Mouse (Mus musculus) MEL (cell line): ENCODE data around the gene Pah. TPM values are rescaled to one million over a fixed set of nuclear protein-coding genes. Genes with fewer than 3 reads are reported as not detected.

Source experiments
- DNase-seq: peaks from one replicate; pipeline ENCODE4 v3.0.0; 2011; ENCODE audit warnings: low read depth, low spot score
- H3K27ac ChIP-seq: 2 replicates; pipeline ENCODE4 v1.5.1; 2012; ENCODE audit warnings: low read depth, mild to moderate bottlenecking, control low read depth, low read length, moderate library complexity; ENCODE audit not compliant: control insufficient read depth
- H3K27me3 ChIP-seq, 2 experiments: fragments of 150-350 bp in 1 of 2; sonication (generic) in 1 of 2; 2 replicates each; pipeline ENCODE4 v1.6.1; 2012; ENCODE audit warnings: low read length in 2 of 2, mild to moderate bottlenecking in 2 of 2, improper control_type of control experiment in 1 of 2, moderate library complexity in 1 of 2; ENCODE audit not compliant: insufficient read depth in 2 of 2, control insufficient read depth in 1 of 2
- H3K36me3 ChIP-seq, 2 experiments: 2 replicates each; pipeline ENCODE4 v1.6.1; 2012 to 2014; ENCODE audit warnings: low read length in 2 of 2, improper control_type of control experiment in 1 of 2, inconsistent platforms in 1 of 2, mild to moderate bottlenecking in 1 of 2; ENCODE audit not compliant: insufficient read depth in 2 of 2, control insufficient read depth in 1 of 2
- H3K4me1 ChIP-seq, 2 experiments: fragments of 150-350 bp in 1 of 2; sonication (generic) in 1 of 2; 2 replicates each; pipeline ENCODE4 v1.6.1; 2012; ENCODE audit warnings: low read length in 2 of 2, improper control_type of control experiment in 1 of 2, mild to moderate bottlenecking in 1 of 2; ENCODE audit not compliant: insufficient read depth in 2 of 2, control insufficient read depth in 1 of 2
- H3K4me3 ChIP-seq, 2 experiments: fragments of 150-350 bp in 1 of 2; sonication (generic) in 1 of 2; 2 replicates each; pipeline ENCODE4 v1.5.1; 2012; ENCODE audit warnings: low read depth in 2 of 2, low read length in 2 of 2, mild to moderate bottlenecking in 2 of 2, moderate library complexity in 2 of 2, control low read depth in 1 of 2, improper control_type of control experiment in 1 of 2; ENCODE audit not compliant: control insufficient read depth in 1 of 2, insufficient read depth in 1 of 2
- H3K79me2 ChIP-seq: 2 replicates; pipeline ENCODE4 v1.6.1; 2012; ENCODE audit warnings: mild to moderate bottlenecking, low read length, moderate library complexity; ENCODE audit not compliant: control insufficient read depth, poor library complexity, insufficient read depth
- H3K9ac ChIP-seq: 2 replicates; pipeline ENCODE4 v1.6.1; 2012; ENCODE audit warnings: low read depth, mild to moderate bottlenecking, control low read depth, low read length, moderate library complexity; ENCODE audit not compliant: control insufficient read depth, poor library complexity, severe bottlenecking
- H3K9me3 ChIP-seq: fragments of 150-350 bp; sonication (generic); replicated peaks from 2 replicates; pipeline ENCODE4 v1.6.1; 2012; ENCODE audit warnings: mild to moderate bottlenecking, low read length, improper control_type of control experiment, moderate library complexity; ENCODE audit not compliant: insufficient read depth
- CHD1 ChIP-seq: IDR thresholded peaks from 2 replicates; pipeline ENCODE4 v1.6.1; 2012; ENCODE audit warnings: low read depth, mild to moderate bottlenecking, inconsistent platforms, low read length, improper control_type of control experiment
- CHD2 ChIP-seq: IDR thresholded peaks from 2 replicates; pipeline ENCODE4 v1.6.1; 2011; ENCODE audit warnings: low read length, improper control_type of control experiment
- CTCF ChIP-seq, 3 experiments: IDR thresholded peaks in 2 of 3; conservative IDR thresholded peaks in 1 of 3; 2 replicates each; pipeline ENCODE4 v1.5.1; 2011 to 2012; ENCODE audit warnings: low read length in 3 of 3, low read depth in 2 of 3, mild to moderate bottlenecking in 2 of 3, improper control_type of control experiment in 1 of 3, inconsistent platforms in 1 of 3, mixed read lengths in 1 of 3, moderate library complexity in 1 of 3; ENCODE audit not compliant: control insufficient read depth in 1 of 3, insufficient read depth in 1 of 3, poor library complexity in 1 of 3, severe bottlenecking in 1 of 3
- EP300 ChIP-seq, 2 experiments: IDR thresholded peaks; 2 replicates each; pipeline ENCODE4 v1.6.1; 2011; ENCODE audit warnings: improper control_type of control experiment in 2 of 2, low read length in 2 of 2, low read depth in 1 of 2, mild to moderate bottlenecking in 1 of 2
- JUND ChIP-seq: IDR thresholded peaks from 2 replicates; pipeline ENCODE4 v1.6.1; 2011; ENCODE audit warnings: low read depth, mild to moderate bottlenecking, improper control_type of control experiment, low read length
- KAT2A ChIP-seq: conservative IDR thresholded peaks from 2 replicates; pipeline ENCODE4 v1.6.1; 2012; ENCODE audit warnings: low read depth, low read length, improper control_type of control experiment, inconsistent platforms
- MAFK ChIP-seq: IDR thresholded peaks from 2 replicates; pipeline ENCODE4 v1.6.1; 2011; ENCODE audit warnings: low read depth, mild to moderate bottlenecking, low read length, improper control_type of control experiment, borderline replicate concordance
- POLR2AphosphoS2 ChIP-seq: IDR thresholded peaks from 2 replicates; pipeline ENCODE4 v1.6.1; 2011; ENCODE audit warnings: low read length, improper control_type of control experiment
- POLR2AphosphoS5 ChIP-seq: IDR thresholded peaks from 2 replicates; pipeline ENCODE4 v1.6.1; 2012; ENCODE audit warnings: low read depth, borderline replicate concordance, mild to moderate bottlenecking, inconsistent platforms, low read length, moderate library complexity, mixed read lengths
- RAD21 ChIP-seq: IDR thresholded peaks from 2 replicates; pipeline ENCODE4 v1.6.1; 2011; ENCODE audit warnings: mild to moderate bottlenecking, low read depth, low read length, improper control_type of control experiment
- RCOR1 ChIP-seq: IDR thresholded peaks from 2 replicates; pipeline ENCODE4 v1.6.1; 2012; ENCODE audit warnings: low read depth, mild to moderate bottlenecking, inconsistent platforms, low read length, improper control_type of control experiment
- SMC3 ChIP-seq: IDR thresholded peaks from 2 replicates; pipeline ENCODE4 v1.6.1; 2011; ENCODE audit warnings: low read depth, low read length, improper control_type of control experiment
- TAL1 ChIP-seq: IDR thresholded peaks from 2 replicates; pipeline ENCODE4 v1.6.1; 2012; ENCODE audit warnings: mild to moderate bottlenecking, inconsistent platforms, low read length, moderate library complexity, mixed read lengths
- UBTF ChIP-seq: IDR thresholded peaks from 2 replicates; pipeline ENCODE4 v1.6.1; 2012; ENCODE audit warnings: low read depth, mild to moderate bottlenecking, inconsistent platforms, low read length, improper control_type of control experiment, moderate library complexity, borderline replicate concordance; ENCODE audit not compliant: insufficient read depth
- ZC3H11A ChIP-seq: IDR thresholded peaks from 2 replicates; pipeline ENCODE4 v1.6.1; 2012; ENCODE audit warnings: low read depth, mild to moderate bottlenecking, inconsistent platforms, low read length, improper control_type of control experiment
- ZKSCAN1 ChIP-seq: IDR thresholded peaks from 2 replicates; pipeline ENCODE4 v1.6.1; 2012; ENCODE audit warnings: low read depth, mild to moderate bottlenecking, inconsistent platforms, low read length, improper control_type of control experiment, moderate library complexity
- polyA plus RNA-seq, 2 experiments: library from polyadenylated mRNA; stranded (reverse) in 1 of 2; unstranded in 1 of 2; fragments of >175 nt in 1 of 2; fragments of >200 nt in 1 of 2; gene quantifications; 2 replicates each; pipeline versions ENCODE4 v1.2.1 to v1.2.4; 2012; ENCODE audit warnings: low replicate concordance in 2 of 2, low read depth in 1 of 2; ENCODE audit not compliant: insufficient read length in 2 of 2, insufficient read depth in 1 of 2, missing spikeins in 1 of 2
- total RNA-seq: library from RNA; depleted of rRNA; stranded (reverse); fragments of 300-350 nt; gene quantifications from 2 replicates; pipeline ENCODE4 v1.2.3, GENCODE M21; 2012

Pah gene
- total and polyA plus RNA-seq, 3 experiments: not detected

- Histone ChIP-seq H3K27ac (no peak overlapping the region), H3K9me3 (no peaks in the 10 kb centered on the region), H3K4me1 (no peaks in the 10 kb centered on the region), H3K36me3 (no peaks in the 10 kb centered on the region), H3K27me3 (no peaks in the 10 kb centered on the region), H3K79me2 (no peaks in the 10 kb centered on the region), H3K4me3 (no peak overlapping the region), H3K9ac (no peak overlapping the region)
- DNase-seq: peak; percentile 6
- TF ChIP-seq SMC3 (peak; percentile 45), ZKSCAN1 (no peak), CTCF (IDR thresholded peaks at IDR 0.05 in 2 of 3, conservative IDR thresholded peaks at IDR 0.05 in 1 of 3; ENCODE audit: control insufficient read depth in 1 of 3, insufficient read depth in 1 of 3, low read depth in 2 of 3, low read length in 3 of 3, poor library complexity in 1 of 3, severe bottlenecking in 1 of 3) (peak in 2 of 3 experiments; percentile 46 to 55; a peak in 5 of 6 replicates), MAFK (no peak), ZC3H11A (peak; percentile 16; the same call in 1 of the 2 replicates), TAL1 (no peak), UBTF (no peak), RAD21 (peak; percentile 46)
These were observed 17.6 kb upstream of the Pah start for GRCm38 (mm10) chr10:87503946-87504345.

- Histone ChIP-seq H3K27me3 (no peaks in the 10 kb centered on the region), H3K9ac (no peak overlapping the region), H3K79me2 (no peaks in the 10 kb centered on the region), H3K36me3 (no peaks in the 10 kb centered on the region), H3K4me1 (no peaks in the 10 kb centered on the region), H3K27ac (no peak overlapping the region), H3K9me3 (no peaks in the 10 kb centered on the region), H3K4me3 (no peak overlapping the region)
- no peak for DNase-seq
- TF ChIP-seq CHD2: no peak
- TF ChIP-seq UBTF: no peak
- no peak for TF ChIP-seq POLR2AphosphoS2
- TF ChIP-seq JUND: no peak
- no peak for TF ChIP-seq EP300 (IDR thresholded peaks at IDR 0.05; ENCODE audit: low read depth in 1 of 2, low read length in 2 of 2)
- TF ChIP-seq RCOR1: no peak
- TF ChIP-seq KAT2A: no peak
- no peak for TF ChIP-seq SMC3
- TF ChIP-seq CHD1: no peak
- TF ChIP-seq POLR2AphosphoS5: no peak
- no peak for TF ChIP-seq RAD21
These were observed 13.0 kb upstream of the Pah start for GRCm38 (mm10) chr10:87508581-87508980.
